Mouse (Mus musculus) liver, embryonic 12.5 days (tissue): ENCODE data around the gene Klk1. TPM values are rescaled to one million over a fixed set of nuclear protein-coding genes. Genes with fewer than 3 reads are reported as not detected.
"Not testable (repeated sequence)": the region's sequence is repeated elsewhere in the genome, so short reads cannot be mapped to it uniquely, and the experiment has no call there.

Experiments used
- ATAC-seq: fragments of 200-750 bp; cut with Nextera tagmentation; 2 replicates; pipeline ENCODE4 v1.8.0; 2017; ENCODE audit warnings: moderate number of reproducible peaks, mild to moderate bottlenecking, moderate library complexity
- H3K27ac ChIP-seq: fragments of 300-500 bp; sonication (generic); 2 replicates; pipeline ENCODE4 v1.5.1; 2016; ENCODE audit warnings: mild to moderate bottlenecking
- H3K27me3 ChIP-seq: fragments of 300-500 bp; sonication (generic); replicated peaks from 2 replicates; pipeline ENCODE4 v1.6.1; 2016; ENCODE audit warnings: mild to moderate bottlenecking, moderate library complexity
- H3K36me3 ChIP-seq: fragments of 300-500 bp; sonication (generic); 2 replicates; pipeline ENCODE4 v1.6.1; 2016; ENCODE audit warnings: mild to moderate bottlenecking, moderate library complexity
- H3K4me1 ChIP-seq: fragments of 300-500 bp; sonication (generic); 2 replicates; pipeline ENCODE4 v1.6.1; 2016
- H3K4me2 ChIP-seq: fragments of 300-500 bp; sonication (generic); 2 replicates; pipeline ENCODE4 v1.6.1; 2016; ENCODE audit warnings: mild to moderate bottlenecking, moderate library complexity
- H3K4me3 ChIP-seq: fragments of 300-500 bp; sonication (generic); 2 replicates; pipeline ENCODE4 v1.5.1; 2016; ENCODE audit warnings: mild to moderate bottlenecking, moderate library complexity
- H3K9ac ChIP-seq: fragments of 300-500 bp; sonication (generic); 2 replicates; pipeline ENCODE4 v1.6.1; 2016; ENCODE audit warnings: mild to moderate bottlenecking, moderate library complexity
- H3K9me3 ChIP-seq: fragments of 300-500 bp; sonication (generic); replicated peaks from 2 replicates; pipeline ENCODE4 v1.6.1; 2016; ENCODE audit warnings: mild to moderate bottlenecking, moderate library complexity
- WGBS: fragments of 180-500 bp; shearing (Covaris S2); methylation state at CpG from one replicate; pipeline ENCODE4 v1.1.7; 2016; ENCODE audit not compliant: insufficient replicate concordance; 5-methylcytosine and 5-hydroxymethylcytosine counted together
- polyA plus RNA-seq: library from polyadenylated mRNA; unstranded; fragments of >200 nt; fragmentation: Nextera tagmentation; extraction: Ambion mirVana; gene quantifications from 2 replicates; pipeline ENCODE4 v1.2.1, GENCODE M21; 2016

Gene Klk1
- polyA plus RNA-seq = not detected in 2 replicates

DNA sequence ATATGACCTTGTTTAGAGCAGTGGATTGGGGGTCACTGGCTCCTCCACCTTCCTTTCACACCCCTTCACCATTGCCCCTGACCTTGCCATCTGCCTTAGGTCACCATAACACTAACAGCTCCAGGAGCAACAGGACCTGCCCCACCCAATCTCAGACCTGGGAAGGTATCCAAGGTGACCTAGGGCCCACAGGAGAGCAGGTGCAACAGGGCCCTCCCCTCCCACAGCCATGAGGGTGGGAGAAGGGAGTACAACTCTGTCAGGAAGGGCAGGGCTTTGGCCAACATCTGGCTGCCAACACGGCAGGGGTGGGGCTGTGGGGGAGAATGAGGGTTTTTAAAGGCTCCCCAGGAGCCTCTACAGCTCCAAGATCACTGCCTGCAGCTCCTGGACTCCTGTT lies at the start of gene Klk1:
Gene Klk1 (plus strand): TSS at position 285 of the 400 bp plus-strand sequence.
- Histone ChIP-seq H3K9me3 (no peaks in the 10 kb centered on the region), H3K27ac (no peak within 1 kb of the TSS), H3K36me3 (no peaks in the 10 kb centered on the region), H3K4me3 (no peak within 1 kb of the TSS), H3K4me2 (no peak within 1 kb of the TSS), H3K4me1 (peaks cover 4% of the 10 kb centered on the region; the same call in 1 of the 2 replicates), H3K9ac (no peak within 1 kb of the TSS), H3K27me3 (peaks cover 3% of the 10 kb centered on the region; the same call in 1 of the 2 replicates)
- 29% methylated on average over 1 of the region's 1 CpGs for WGBS
- no peak for ATAC-seq

GRCm38 (mm10) chr7:44179299-44180045 lies 45.7 kb upstream of the Klk1 start:
- H3K4me2 ChIP-seq = no peak overlapping the region
- H3K9me3 ChIP-seq = no peaks in the 10 kb centered on the region
- H3K4me3 ChIP-seq = no peak overlapping the region
- WGBS = 64% methylated on average over 9 of the region's 9 CpGs
- H3K27me3 ChIP-seq = no peaks in the 10 kb centered on the region
- H3K4me1 ChIP-seq = no peaks in the 10 kb centered on the region
- H3K36me3 ChIP-seq = no peaks in the 10 kb centered on the region
- ATAC-seq = no peak
- no peak overlapping the region for H3K9ac ChIP-seq
- no peak overlapping the region for H3K27ac ChIP-seq

- H3K9me3 ChIP-seq, H3K27me3 ChIP-seq, H3K27ac ChIP-seq, H3K36me3 ChIP-seq, H3K4me3 ChIP-seq, H3K4me1 ChIP-seq, H3K4me2 ChIP-seq, H3K9ac ChIP-seq, ATAC-seq: not testable (repeated sequence)
- 54% methylated on average over 8 of the region's 8 CpGs for WGBS
Measured at GRCm38 (mm10) chr7:44186516-44186915, 38.6 kb upstream of the Klk1 start.

GRCm38 (mm10) chr7:44187936-44188335 lies 37.2 kb upstream of the Klk1 start, which contains the start of gene Klk1b24:
Gene Klk1b24 (plus strand): TSS chr7:44188236.
- not testable (repeated sequence) for H3K4me3 ChIP-seq, H3K36me3 ChIP-seq, H3K4me1 ChIP-seq, H3K27ac ChIP-seq, H3K27me3 ChIP-seq, ATAC-seq, H3K9ac ChIP-seq, H3K4me2 ChIP-seq, H3K9me3 ChIP-seq

- not testable (repeated sequence) for H3K4me2 ChIP-seq, H3K27ac ChIP-seq, H3K9ac ChIP-seq, H3K36me3 ChIP-seq, H3K27me3 ChIP-seq, H3K4me3 ChIP-seq, H3K9me3 ChIP-seq, ATAC-seq, H3K4me1 ChIP-seq
- WGBS = 56% methylated on average over 1 of the region's 1 CpGs
Measured at GRCm38 (mm10) chr7:44193466-44193865, 31.7 kb upstream of the Klk1 start.

GRCm38 (mm10) chr7:44197891-44198290 lies 27.3 kb upstream of the Klk1 start, which contains the start of gene Klk1b3:
Gene Klk1b3 (plus strand): TSS chr7:44198191.
- 43% methylated on average over 3 of the region's 3 CpGs for WGBS
- H3K36me3 ChIP-seq = no peaks in the 10 kb centered on the region
- no peaks in the 10 kb centered on the region for H3K4me1 ChIP-seq
- H3K27me3 ChIP-seq = no peaks in the 10 kb centered on the region
- H3K9ac ChIP-seq = no peak within 1 kb of the TSS
- H3K9me3 ChIP-seq = no peaks in the 10 kb centered on the region
- no peak for ATAC-seq
- no peak within 1 kb of the TSS for H3K4me2 ChIP-seq
- no peak within 1 kb of the TSS for H3K27ac ChIP-seq
- H3K4me3 ChIP-seq = no peak within 1 kb of the TSS

DNA sequence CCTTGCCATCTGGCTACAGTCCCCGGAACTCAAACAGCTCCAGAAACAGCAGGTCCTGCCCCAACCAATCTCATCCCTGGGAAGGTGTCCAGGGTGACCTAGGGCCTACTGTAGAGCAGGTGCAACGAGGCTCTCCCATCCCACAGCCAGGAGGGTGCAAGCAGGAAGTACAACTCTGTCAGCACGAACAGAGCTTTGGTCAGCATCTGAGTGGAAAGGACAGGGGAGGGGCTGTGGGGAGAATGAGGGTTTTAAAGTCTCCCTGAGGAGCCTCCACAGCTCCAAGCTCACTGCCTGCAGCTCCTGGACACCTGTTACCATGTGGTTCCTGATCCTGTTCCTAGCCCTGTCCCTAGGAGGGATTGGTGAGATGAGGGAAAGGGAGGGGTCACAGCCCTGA lies 18.0 kb upstream of the Klk1 start, which contains the start of gene Klk1b4:
Gene Klk1b4 (plus strand): TSS at position 301 of the 400 bp plus-strand sequence.
- 34% methylated on average over 3 of the region's 3 CpGs for WGBS
- H3K27me3 ChIP-seq, ATAC-seq, H3K36me3 ChIP-seq, H3K4me3 ChIP-seq, H3K4me1 ChIP-seq, H3K9me3 ChIP-seq, H3K4me2 ChIP-seq, H3K27ac ChIP-seq, H3K9ac ChIP-seq: not testable (repeated sequence)

DNA sequence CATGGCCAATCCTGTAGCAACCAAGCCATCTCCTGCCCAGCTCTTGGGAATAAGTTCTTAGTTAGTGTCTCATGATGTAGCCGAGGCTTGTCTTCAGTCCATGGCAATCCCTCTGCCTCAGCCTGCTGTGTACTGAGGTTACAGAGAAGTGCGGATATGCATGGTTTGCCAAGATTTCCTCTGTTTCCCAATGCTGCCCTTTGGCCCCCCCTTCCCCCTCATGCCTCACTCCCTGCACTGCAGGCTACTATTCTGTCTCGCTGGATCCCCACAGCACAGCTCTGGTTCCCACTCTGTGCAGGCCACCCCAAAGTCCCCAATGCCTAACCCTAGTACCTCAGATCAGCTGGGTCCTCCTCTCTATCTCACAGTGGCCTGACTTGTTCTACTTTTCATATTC lies 16.9 kb upstream of the Klk1 start:
- H3K9me3 ChIP-seq = no peaks in the 10 kb centered on the region
- WGBS = 58% methylated on average over 3 of the region's 3 CpGs
- no peak overlapping the region for H3K4me3 ChIP-seq
- H3K36me3 ChIP-seq = no peaks in the 10 kb centered on the region
- ATAC-seq = no peak
- H3K4me2 ChIP-seq = no peak overlapping the region
- no peaks in the 10 kb centered on the region for H3K4me1 ChIP-seq
- H3K9ac ChIP-seq = no peak overlapping the region
- no peak overlapping the region for H3K27ac ChIP-seq
- no peaks in the 10 kb centered on the region for H3K27me3 ChIP-seq

DNA sequence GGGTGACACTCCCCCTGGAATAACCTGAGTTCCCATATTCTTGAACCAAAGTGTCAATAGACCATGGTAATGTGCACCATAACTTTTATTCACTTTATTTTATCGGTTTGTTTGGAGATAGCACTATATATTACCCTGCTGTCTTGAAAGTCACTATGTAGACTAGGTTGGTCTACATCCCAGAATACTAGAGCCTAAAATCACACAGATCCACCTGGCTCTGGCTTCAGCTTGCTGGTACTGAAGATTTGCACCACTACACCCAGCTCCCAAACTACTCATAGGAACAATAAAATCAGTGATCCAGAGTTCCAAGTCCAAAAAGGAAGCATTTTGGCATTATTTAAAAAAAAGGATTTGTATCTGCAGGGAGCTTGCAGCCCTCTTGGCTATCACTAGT lies 9.5 kb upstream of the Klk1 start, which contains the start of gene Klk1b5:
Gene Klk1b5 (plus strand): TSS at position 301 of the 400 bp plus-strand sequence.
- peaks cover 6% of the 10 kb centered on the region; the same call in 1 of the 2 replicates for H3K27me3 ChIP-seq
- H3K27ac ChIP-seq = no peak within 1 kb of the TSS
- WGBS = 64% methylated on average over 1 of the region's 1 CpGs
- no peaks in the 10 kb centered on the region for H3K9me3 ChIP-seq
- no peak within 1 kb of the TSS for H3K9ac ChIP-seq
- H3K4me2 ChIP-seq = no peak within 1 kb of the TSS
- H3K36me3 ChIP-seq = no peaks in the 10 kb centered on the region
- no peak for ATAC-seq
- no peaks in the 10 kb centered on the region for H3K4me1 ChIP-seq
- H3K4me3 ChIP-seq = no peak within 1 kb of the TSS

- not testable (repeated sequence) for H3K9ac ChIP-seq, H3K27me3 ChIP-seq, H3K36me3 ChIP-seq, H3K4me1 ChIP-seq, H3K4me3 ChIP-seq, H3K9me3 ChIP-seq, H3K27ac ChIP-seq
- WGBS = 47% methylated on average over 9 of the region's 10 CpGs
- peak; percentile 52; the same call in 1 of the 2 replicates for ATAC-seq
- H3K4me2 ChIP-seq = peak overlapping the region; percentile 3; the same call in 1 of the 2 replicates
Measured at GRCm38 (mm10) chr7:44221601-44222000, 3.6 kb upstream of the Klk1 start.

DNA sequence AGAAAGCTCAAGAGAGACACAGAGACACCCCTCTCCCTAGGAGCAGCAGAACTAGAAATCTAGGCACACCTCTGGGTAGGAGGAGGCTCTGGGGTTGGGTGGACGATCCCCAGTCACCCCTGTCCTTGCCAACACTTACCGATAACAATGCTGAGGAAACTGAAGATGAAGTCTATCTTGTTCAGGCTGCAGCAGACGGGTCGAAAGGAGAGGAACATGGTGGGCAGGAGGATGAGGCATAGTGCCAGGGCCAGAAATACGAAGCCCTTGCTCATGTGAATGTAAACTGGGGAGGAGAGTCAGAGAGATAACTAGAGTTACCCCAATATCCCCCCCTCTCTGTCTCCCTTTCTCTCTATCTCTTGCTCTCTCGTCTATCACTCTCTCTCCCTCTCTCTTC lies 2.8 kb upstream of the Klk1 start:
- not testable (repeated sequence) for H3K4me1 ChIP-seq, H3K4me3 ChIP-seq, H3K4me2 ChIP-seq, H3K9ac ChIP-seq, H3K27me3 ChIP-seq, H3K9me3 ChIP-seq, H3K36me3 ChIP-seq, ATAC-seq, H3K27ac ChIP-seq
- WGBS = 51% methylated on average over 6 of the region's 6 CpGs

DNA sequence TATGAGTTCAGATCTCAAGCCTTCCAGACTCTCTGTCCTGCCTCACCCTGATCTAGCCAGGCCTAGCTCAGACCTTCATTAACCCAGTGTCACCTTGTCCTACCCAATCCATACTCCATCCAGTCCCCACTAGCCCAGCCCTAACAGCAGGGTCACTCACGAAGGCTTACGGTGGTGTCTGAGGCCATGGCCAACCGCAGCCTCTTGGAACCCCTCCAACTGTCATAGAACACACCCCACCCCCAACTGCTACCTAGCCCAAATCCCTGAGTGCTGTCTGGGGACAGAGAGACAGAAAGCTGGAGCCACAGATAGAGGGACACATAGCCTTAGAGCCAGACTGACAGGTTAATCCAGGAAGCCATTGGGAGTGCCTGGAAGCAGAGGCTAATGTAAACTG lies 10.7 kb downstream of the Klk1 start, which contains the start of gene Gm36864:
Gene Gm36864 (plus strand): TSS at position 269 of the 400 bp plus-strand sequence.
- no peak within 1 kb of the TSS for H3K4me2 ChIP-seq
- H3K36me3 ChIP-seq = no peaks in the 10 kb centered on the region
- H3K27me3 ChIP-seq = peaks cover 7% of the 10 kb centered on the region; the same call in 1 of the 2 replicates
- no peak within 1 kb of the TSS for H3K4me3 ChIP-seq
- 75% methylated on average over 3 of the region's 3 CpGs for WGBS
- no peak for ATAC-seq
- no peaks in the 10 kb centered on the region for H3K9me3 ChIP-seq
- peaks cover 12% of the 10 kb centered on the region for H3K4me1 ChIP-seq
- H3K9ac ChIP-seq = no peak within 1 kb of the TSS
- H3K27ac ChIP-seq = no peak within 1 kb of the TSS
